Mouse (Mus musculus) kidney, adult 2 months (tissue): ENCODE data around the gene Cyp2t4. TPM values are rescaled to one million over a fixed set of nuclear protein-coding genes. Genes with fewer than 3 reads are reported as not detected.

Source experiments
- DNase-seq: peaks from one replicate; pipeline ENCODE4 v3.0.0; 2021
- H3K27ac ChIP-seq: fragments of 200-500 bp; 2 replicates; pipeline ENCODE4 v1.5.1; 2012; ENCODE audit warnings: low read depth, low read length, control low read depth, inconsistent platforms; ENCODE audit not compliant: insufficient read depth
- H3K27me3 ChIP-seq: fragments of 200-500 bp; replicated peaks from 2 replicates; pipeline ENCODE4 v1.6.1; 2012; ENCODE audit warnings: mild to moderate bottlenecking, moderate library complexity, low read length, inconsistent platforms; ENCODE audit not compliant: control insufficient read depth, insufficient read depth
- H3K36me3 ChIP-seq: fragments of 200-500 bp; 2 replicates; pipeline ENCODE4 v1.6.1; 2012; ENCODE audit warnings: mild to moderate bottlenecking, moderate library complexity, low read length, inconsistent platforms; ENCODE audit not compliant: control insufficient read depth, insufficient read depth
- H3K4me1 ChIP-seq: fragments of 200-500 bp; 2 replicates; pipeline ENCODE4 v1.6.1; 2011; ENCODE audit warnings: low read length; ENCODE audit not compliant: control insufficient read depth, insufficient read depth
- H3K4me3 ChIP-seq: fragments of 200-500 bp; 2 replicates; pipeline ENCODE4 v1.5.1; 2011; ENCODE audit warnings: mild to moderate bottlenecking, low read depth, low read length, control low read depth; ENCODE audit not compliant: insufficient read depth
- CTCF ChIP-seq: fragments of 200-500 bp; conservative IDR thresholded peaks from 2 replicates; pipeline ENCODE4 v1.5.1; 2011; ENCODE audit warnings: low read depth, mild to moderate bottlenecking, control low read depth, low read length, moderate library complexity, mixed read lengths; ENCODE audit not compliant: insufficient read depth, insufficient read length
- POLR2A ChIP-seq: fragments of 200-500 bp; IDR thresholded peaks from one replicate; pipeline ENCODE4 v1.6.1; 2011; ENCODE audit warnings: low read depth, low read length, control low read depth
- WGBS: fragments of 180-500 bp; shearing (Covaris S2); methylation state at CpG from one replicate; pipeline ENCODE4 v1.1.7; 2018; 5-methylcytosine and 5-hydroxymethylcytosine counted together
- polyA plus RNA-seq: library from polyadenylated mRNA; depleted of rRNA; stranded (reverse); fragments of >200 nt; gene quantifications from 2 replicates; pipeline ENCODE4 v1.2.3, GENCODE M21; 2012

Gene Cyp2t4
- polyA plus RNA-seq, 1 experiment: not detected

GRCm38 (mm10) chr7:27174896-27175295, 21.4 kb downstream of the Cyp2t4 start:
- TF ChIP-seq POLR2A (no peak), CTCF (no peak)
- Histone ChIP-seq H3K36me3 (peaks cover 3% of the 10 kb centered on the region), H3K27ac (no peak overlapping the region), H3K4me1 (peaks cover 6% of the 10 kb centered on the region; the same call in 1 of the 2 replicates), H3K4me3 (no peak overlapping the region), H3K27me3 (no peaks in the 10 kb centered on the region)
- WGBS: 74% methylated on average over 7 of the region's 7 CpGs
- DNase-seq: no peak

GRCm38 (mm10) chr7:27177942-27178323, 24.4 kb downstream of the Cyp2t4 start:
- WGBS: 17% methylated on average over 4 of the region's 4 CpGs
- peak overlapping the region; percentile 80 for H3K4me3 ChIP-seq
- H3K36me3 ChIP-seq: no peaks in the 10 kb centered on the region
- H3K4me1 ChIP-seq: peaks cover 13% of the 10 kb centered on the region
- no peaks in the 10 kb centered on the region for H3K27me3 ChIP-seq
- peak overlapping the region; percentile 54 for H3K27ac ChIP-seq
- no peak for DNase-seq
- TF ChIP-seq CTCF (no peak), POLR2A (no peak)

GRCm38 (mm10) chr7:27178324-27179216, 25.1 kb downstream of the Cyp2t4 start, which contains the start of gene Rab4b:
Rab4b (minus strand) TSS chr7:27178896.
- TF ChIP-seq CTCF (peak; percentile 68), POLR2A (no peak)
- WGBS: under 1% methylated on average over 53 of the region's 53 CpGs
- peaks cover 13% of the 10 kb centered on the region for H3K4me1 ChIP-seq
- H3K4me3 ChIP-seq: peak within 1 kb of the TSS; percentile 80
- no peaks in the 10 kb centered on the region for H3K27me3 ChIP-seq
- DNase-seq: peak; percentile 100
- H3K27ac ChIP-seq: peak within 1 kb of the TSS; percentile 78
- H3K36me3 ChIP-seq: no peaks in the 10 kb centered on the region

- no peaks in the 10 kb centered on the region for H3K36me3 ChIP-seq
- peaks cover 13% of the 10 kb centered on the region for H3K4me1 ChIP-seq
- TF ChIP-seq POLR2A (no peak), CTCF (no peak)
- DNase-seq: peak; percentile 20
- H3K27me3 ChIP-seq: no peaks in the 10 kb centered on the region
- H3K4me3 ChIP-seq: peak overlapping the region; percentile 35
- WGBS: 44% methylated on average over 16 of the region's 16 CpGs
- peak overlapping the region; percentile 72 for H3K27ac ChIP-seq
Observed at GRCm38 (mm10) chr7:27179217-27179918, 25.9 kb downstream of the Cyp2t4 start.

GRCm38 (mm10) chr7:27180036-27180435, 26.5 kb downstream of the Cyp2t4 start:
- no peaks in the 10 kb centered on the region for H3K27me3 ChIP-seq
- H3K36me3 ChIP-seq: no peaks in the 10 kb centered on the region
- DNase-seq: peak; percentile 94
- peaks cover 13% of the 10 kb centered on the region for H3K4me1 ChIP-seq
- WGBS: 24% methylated on average over 5 of the region's 5 CpGs
- no peak for TF ChIP-seq CTCF
- TF ChIP-seq POLR2A: no peak
- H3K27ac ChIP-seq: peak overlapping the region; percentile 43
- H3K4me3 ChIP-seq: no peak overlapping the region

- Histone ChIP-seq H3K27me3 (no peaks in the 10 kb centered on the region), H3K4me3 (no peak within 1 kb of the TSS), H3K27ac (peak within 1 kb of the TSS; percentile 43), H3K36me3 (no peaks in the 10 kb centered on the region; the same call in 1 of the 2 replicates), H3K4me1 (peaks cover 13% of the 10 kb centered on the region)
- WGBS: 67% methylated on average over 14 of the region's 14 CpGs
- TF ChIP-seq POLR2A (no peak), CTCF (no peak)
- DNase-seq: no peak
Observed at GRCm38 (mm10) chr7:27180837-27181695, 27.6 kb downstream of the Cyp2t4 start, which contains the start of the genes Gm21983 and Mia. Gm21983 (minus strand) TSS chr7:27181086. Mia (minus strand) TSS chr7:27181157.
